Mouse (Mus musculus) MEL (cell line): ENCODE measurements at regions not wholly inside any gene's neighbourhood (a gene's known extent, or its start where the extent isn't known, plus 50 kb on each side); places are given as distances from the start of the nearest gene placed in this dataset.

ENCODE experiments used
- DNase-seq: peaks from one replicate; pipeline ENCODE4 v3.0.0; 2011; ENCODE audit warnings: low read depth, low spot score
- H3K27ac ChIP-seq: 2 replicates; pipeline ENCODE4 v1.5.1; 2012; ENCODE audit warnings: low read depth, mild to moderate bottlenecking, control low read depth, low read length, moderate library complexity; ENCODE audit not compliant: control insufficient read depth
- H3K27me3 ChIP-seq, 2 experiments: fragments of 150-350 bp in 1 of 2; sonication (generic) in 1 of 2; 2 replicates each; pipeline ENCODE4 v1.6.1; 2012; ENCODE audit warnings: low read length in 2 of 2, mild to moderate bottlenecking in 2 of 2, improper control_type of control experiment in 1 of 2, moderate library complexity in 1 of 2; ENCODE audit not compliant: insufficient read depth in 2 of 2, control insufficient read depth in 1 of 2
- H3K36me3 ChIP-seq, 2 experiments: 2 replicates each; pipeline ENCODE4 v1.6.1; 2012 to 2014; ENCODE audit warnings: low read length in 2 of 2, improper control_type of control experiment in 1 of 2, inconsistent platforms in 1 of 2, mild to moderate bottlenecking in 1 of 2; ENCODE audit not compliant: insufficient read depth in 2 of 2, control insufficient read depth in 1 of 2
- H3K4me1 ChIP-seq, 2 experiments: fragments of 150-350 bp in 1 of 2; sonication (generic) in 1 of 2; 2 replicates each; pipeline ENCODE4 v1.6.1; 2012; ENCODE audit warnings: low read length in 2 of 2, improper control_type of control experiment in 1 of 2, mild to moderate bottlenecking in 1 of 2; ENCODE audit not compliant: insufficient read depth in 2 of 2, control insufficient read depth in 1 of 2
- H3K4me3 ChIP-seq, 2 experiments: fragments of 150-350 bp in 1 of 2; sonication (generic) in 1 of 2; 2 replicates each; pipeline ENCODE4 v1.5.1; 2012; ENCODE audit warnings: low read depth in 2 of 2, low read length in 2 of 2, mild to moderate bottlenecking in 2 of 2, moderate library complexity in 2 of 2, control low read depth in 1 of 2, improper control_type of control experiment in 1 of 2; ENCODE audit not compliant: control insufficient read depth in 1 of 2, insufficient read depth in 1 of 2
- H3K79me2 ChIP-seq: 2 replicates; pipeline ENCODE4 v1.6.1; 2012; ENCODE audit warnings: mild to moderate bottlenecking, low read length, moderate library complexity; ENCODE audit not compliant: control insufficient read depth, poor library complexity, insufficient read depth
- H3K9ac ChIP-seq: 2 replicates; pipeline ENCODE4 v1.6.1; 2012; ENCODE audit warnings: low read depth, mild to moderate bottlenecking, control low read depth, low read length, moderate library complexity; ENCODE audit not compliant: control insufficient read depth, poor library complexity, severe bottlenecking
- H3K9me3 ChIP-seq: fragments of 150-350 bp; sonication (generic); replicated peaks from 2 replicates; pipeline ENCODE4 v1.6.1; 2012; ENCODE audit warnings: mild to moderate bottlenecking, low read length, improper control_type of control experiment, moderate library complexity; ENCODE audit not compliant: insufficient read depth
- BHLHE40 ChIP-seq: IDR thresholded peaks from 2 replicates; pipeline ENCODE4 v1.6.1; 2012; ENCODE audit warnings: low read depth, mild to moderate bottlenecking, inconsistent platforms, low read length, improper control_type of control experiment, borderline replicate concordance
- CTCF ChIP-seq, 3 experiments: IDR thresholded peaks in 2 of 3; conservative IDR thresholded peaks in 1 of 3; 2 replicates each; pipeline ENCODE4 v1.5.1; 2011 to 2012; ENCODE audit warnings: low read length in 3 of 3, low read depth in 2 of 3, mild to moderate bottlenecking in 2 of 3, improper control_type of control experiment in 1 of 3, inconsistent platforms in 1 of 3, mixed read lengths in 1 of 3, moderate library complexity in 1 of 3; ENCODE audit not compliant: control insufficient read depth in 1 of 3, insufficient read depth in 1 of 3, poor library complexity in 1 of 3, severe bottlenecking in 1 of 3
- EP300 ChIP-seq, 2 experiments: IDR thresholded peaks; 2 replicates each; pipeline ENCODE4 v1.6.1; 2011; ENCODE audit warnings: improper control_type of control experiment in 2 of 2, low read length in 2 of 2, low read depth in 1 of 2, mild to moderate bottlenecking in 1 of 2
- ETS1 ChIP-seq: IDR thresholded peaks from 2 replicates; pipeline ENCODE4 v1.6.1; 2012; ENCODE audit warnings: low read depth, mild to moderate bottlenecking, inconsistent platforms, low read length, improper control_type of control experiment, moderate library complexity
- MAFK ChIP-seq: IDR thresholded peaks from 2 replicates; pipeline ENCODE4 v1.6.1; 2011; ENCODE audit warnings: low read depth, mild to moderate bottlenecking, low read length, improper control_type of control experiment, borderline replicate concordance
- MAX ChIP-seq: IDR thresholded peaks from 2 replicates; pipeline ENCODE4 v1.6.1; 2011; ENCODE audit warnings: low read length, improper control_type of control experiment
- MEF2A ChIP-seq: IDR thresholded peaks from 2 replicates; pipeline ENCODE4 v1.6.1; 2014; ENCODE audit warnings: low read depth, mild to moderate bottlenecking, inconsistent platforms, low read length, improper control_type of control experiment; ENCODE audit not compliant: poor library complexity, insufficient replicate concordance, severe bottlenecking; ENCODE audit errors: extremely low read depth
- MXI1 ChIP-seq: IDR thresholded peaks from 2 replicates; pipeline ENCODE4 v1.6.1; 2011; ENCODE audit warnings: mild to moderate bottlenecking, low read depth, low read length, improper control_type of control experiment
- NRF1 ChIP-seq: IDR thresholded peaks from 2 replicates; pipeline ENCODE4 v1.6.1; 2014; ENCODE audit warnings: low read depth, mild to moderate bottlenecking, inconsistent platforms, low read length, improper control_type of control experiment, moderate library complexity; ENCODE audit not compliant: poor library complexity, insufficient read depth, severe bottlenecking
- POLR2A ChIP-seq, 2 experiments: IDR thresholded peaks; 2 replicates each; pipeline ENCODE4 v1.6.1; 2011 to 2012; ENCODE audit warnings: low read length in 2 of 2, mild to moderate bottlenecking in 2 of 2, control low read depth in 1 of 2, improper control_type of control experiment in 1 of 2, low read depth in 1 of 2, moderate library complexity in 1 of 2; ENCODE audit not compliant: control insufficient read depth in 1 of 2, insufficient read depth in 1 of 2, poor library complexity in 1 of 2
- RAD21 ChIP-seq: IDR thresholded peaks from 2 replicates; pipeline ENCODE4 v1.6.1; 2011; ENCODE audit warnings: mild to moderate bottlenecking, low read depth, low read length, improper control_type of control experiment
- SMC3 ChIP-seq: IDR thresholded peaks from 2 replicates; pipeline ENCODE4 v1.6.1; 2011; ENCODE audit warnings: low read depth, low read length, improper control_type of control experiment
- TAL1 ChIP-seq: IDR thresholded peaks from 2 replicates; pipeline ENCODE4 v1.6.1; 2012; ENCODE audit warnings: mild to moderate bottlenecking, inconsistent platforms, low read length, moderate library complexity, mixed read lengths
- USF2 ChIP-seq, 2 experiments: IDR thresholded peaks; 2 replicates each; pipeline ENCODE4 v1.6.1; 2011 to 2012; ENCODE audit warnings: improper control_type of control experiment in 2 of 2, low read length in 2 of 2, borderline replicate concordance in 1 of 2, inconsistent platforms in 1 of 2, low read depth in 1 of 2, mild to moderate bottlenecking in 1 of 2; ENCODE audit not compliant: insufficient read depth in 1 of 2
- ZC3H11A ChIP-seq: IDR thresholded peaks from 2 replicates; pipeline ENCODE4 v1.6.1; 2012; ENCODE audit warnings: low read depth, mild to moderate bottlenecking, inconsistent platforms, low read length, improper control_type of control experiment
- ZKSCAN1 ChIP-seq: IDR thresholded peaks from 2 replicates; pipeline ENCODE4 v1.6.1; 2012; ENCODE audit warnings: low read depth, mild to moderate bottlenecking, inconsistent platforms, low read length, improper control_type of control experiment, moderate library complexity

DNA sequence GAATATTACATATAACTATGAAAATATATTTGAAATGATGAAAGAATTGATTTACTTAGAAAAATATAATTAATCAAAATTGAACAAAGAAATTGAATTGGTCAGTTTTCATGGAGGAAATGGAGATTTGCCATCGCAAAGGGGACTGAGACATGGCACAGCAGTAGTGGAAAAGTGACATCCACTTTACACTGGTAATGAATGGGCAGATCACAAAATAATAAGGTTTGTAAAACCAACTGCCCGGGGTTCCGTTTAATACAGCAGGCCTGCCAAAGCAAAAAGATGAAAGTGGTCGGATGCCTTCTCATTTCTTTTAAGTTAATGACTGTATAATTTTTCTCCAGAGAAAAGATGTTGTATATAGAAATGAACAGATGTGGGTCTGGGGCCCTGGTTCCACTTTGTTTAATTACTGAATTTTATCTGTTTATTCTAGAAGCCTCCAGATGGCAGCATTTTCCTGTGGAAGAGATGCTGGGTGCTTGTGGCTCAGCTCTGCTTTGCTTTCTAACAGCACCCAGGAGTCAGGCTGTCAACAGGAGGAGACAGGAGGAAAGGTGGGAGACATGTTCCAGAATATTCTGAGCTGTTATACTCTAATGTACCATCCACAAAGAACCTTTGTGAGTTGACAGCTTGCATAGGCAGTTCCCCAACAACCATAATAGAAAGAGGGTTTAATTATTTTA lies 75.6 kb upstream of the Fbxl17 start:
- Histone ChIP-seq H3K27me3 (no peaks in the 10 kb centered on the region; a peak in 1 of 4 replicates), H3K36me3 (no peaks in the 10 kb centered on the region), H3K4me1 (no peaks in the 10 kb centered on the region), H3K4me3 (no peak overlapping the region), H3K9ac (no peak overlapping the region), H3K27ac (no peak overlapping the region), H3K9me3 (no peaks in the 10 kb centered on the region), H3K79me2 (no peaks in the 10 kb centered on the region)
- peak; percentile 49 for DNase-seq
- TF ChIP-seq NRF1 (no peak), ZC3H11A (peak; percentile 54; the same call in 1 of the 2 replicates), EP300 (IDR thresholded peaks at IDR 0.05; ENCODE audit: low read depth in 1 of 2, low read length in 2 of 2) (no peak), RAD21 (peak; percentile 83), CTCF (IDR thresholded peaks at IDR 0.05 in 2 of 3, conservative IDR thresholded peaks at IDR 0.05 in 1 of 3; ENCODE audit: control insufficient read depth in 1 of 3, insufficient read depth in 1 of 3, low read depth in 2 of 3, low read length in 3 of 3, poor library complexity in 1 of 3, severe bottlenecking in 1 of 3) (peak in 2 of 3 experiments; percentile 43 to 64; a peak in 4 of 6 replicates), TAL1 (no peak), MAFK (no peak), MXI1 (no peak), SMC3 (peak; percentile 60)

DNA sequence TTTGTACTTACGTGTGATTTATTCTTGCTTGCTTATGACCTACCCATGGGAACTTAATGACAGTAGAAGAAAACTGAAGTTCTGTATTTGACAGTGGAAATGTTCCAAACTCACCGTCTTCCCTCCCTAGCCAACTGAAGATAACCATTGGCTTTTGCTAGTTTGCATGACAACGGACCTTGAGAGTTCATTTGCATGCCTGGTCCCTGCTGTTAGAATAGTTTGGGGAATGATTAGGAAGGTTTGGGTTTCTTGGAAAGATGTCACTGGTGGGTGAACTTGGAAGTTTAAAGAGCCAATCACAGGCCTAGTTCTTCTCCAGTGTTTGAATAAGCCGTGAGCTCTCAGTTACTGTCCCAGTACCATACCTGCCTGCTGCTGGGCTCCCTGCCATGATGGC lies 83.1 kb upstream of the Fbxl17 start:
- H3K36me3 ChIP-seq: no peaks in the 10 kb centered on the region
- no peaks in the 10 kb centered on the region for H3K9me3 ChIP-seq
- no peak overlapping the region for H3K27ac ChIP-seq
- TF ChIP-seq MAX: no peak
- TF ChIP-seq MEF2A: no peak
- TF ChIP-seq BHLHE40: no peak
- no peak for TF ChIP-seq USF2 (IDR thresholded peaks at IDR 0.05; ENCODE audit: borderline replicate concordance in 1 of 2, insufficient read depth in 1 of 2, low read depth in 1 of 2, low read length in 2 of 2)
- TF ChIP-seq ZKSCAN1: no peak
- no peak for TF ChIP-seq SMC3
- no peak for TF ChIP-seq NRF1
- TF ChIP-seq ETS1: no peak
- TF ChIP-seq POLR2A (IDR thresholded peaks at IDR 0.05; ENCODE audit: control insufficient read depth in 1 of 2, insufficient read depth in 1 of 2, low read depth in 1 of 2, low read length in 2 of 2, poor library complexity in 1 of 2): no peak
- TF ChIP-seq, all 39 proteins: peak for 0
- DNase-seq: no peak
- Histone ChIP-seq H3K27me3 (no peaks in the 10 kb centered on the region; a peak in 1 of 4 replicates), H3K79me2 (no peaks in the 10 kb centered on the region), H3K9ac (no peak overlapping the region), H3K4me1 (no peaks in the 10 kb centered on the region), H3K4me3 (no peak overlapping the region)
